Mouse (Mus musculus): ENCODE measurements around the gene Gm15056.

DNA sequence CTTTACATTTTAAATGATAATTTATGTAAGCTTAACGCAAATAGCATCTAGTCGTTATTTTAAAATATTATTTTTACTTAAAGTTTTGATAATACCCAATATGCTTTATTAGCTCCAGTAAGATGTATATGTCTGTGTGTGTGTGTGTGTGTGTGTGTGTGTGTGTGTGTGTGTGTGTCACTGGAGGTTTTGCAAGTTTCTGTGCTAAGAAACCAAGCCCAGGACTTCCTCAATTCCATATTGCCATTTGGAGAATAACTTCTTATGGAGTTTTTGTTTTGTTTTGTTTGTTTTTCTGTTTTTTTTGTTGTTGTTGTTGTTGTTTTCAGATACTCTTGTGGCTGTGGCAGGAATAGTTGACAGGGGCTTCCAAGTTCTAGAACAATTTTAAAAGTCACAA lies 4.7 kb upstream of the Gm15056 start:
- TF ChIP-seq POLR2A (IDR thresholded peaks at IDR 0.05; ENCODE audit: borderline replicate concordance, insufficient read depth, low read length), result no peak
- TF ChIP-seq CTCF (IDR thresholded peaks at IDR 0.05; ENCODE audit: borderline replicate concordance, insufficient read depth, low read depth, low read length), result no peak

Measured in cerebellum, adult 2 months (tissue).